Comparison of ENCODE assay signal across 8 mouse cellular contexts in the genomic region with DNA sequence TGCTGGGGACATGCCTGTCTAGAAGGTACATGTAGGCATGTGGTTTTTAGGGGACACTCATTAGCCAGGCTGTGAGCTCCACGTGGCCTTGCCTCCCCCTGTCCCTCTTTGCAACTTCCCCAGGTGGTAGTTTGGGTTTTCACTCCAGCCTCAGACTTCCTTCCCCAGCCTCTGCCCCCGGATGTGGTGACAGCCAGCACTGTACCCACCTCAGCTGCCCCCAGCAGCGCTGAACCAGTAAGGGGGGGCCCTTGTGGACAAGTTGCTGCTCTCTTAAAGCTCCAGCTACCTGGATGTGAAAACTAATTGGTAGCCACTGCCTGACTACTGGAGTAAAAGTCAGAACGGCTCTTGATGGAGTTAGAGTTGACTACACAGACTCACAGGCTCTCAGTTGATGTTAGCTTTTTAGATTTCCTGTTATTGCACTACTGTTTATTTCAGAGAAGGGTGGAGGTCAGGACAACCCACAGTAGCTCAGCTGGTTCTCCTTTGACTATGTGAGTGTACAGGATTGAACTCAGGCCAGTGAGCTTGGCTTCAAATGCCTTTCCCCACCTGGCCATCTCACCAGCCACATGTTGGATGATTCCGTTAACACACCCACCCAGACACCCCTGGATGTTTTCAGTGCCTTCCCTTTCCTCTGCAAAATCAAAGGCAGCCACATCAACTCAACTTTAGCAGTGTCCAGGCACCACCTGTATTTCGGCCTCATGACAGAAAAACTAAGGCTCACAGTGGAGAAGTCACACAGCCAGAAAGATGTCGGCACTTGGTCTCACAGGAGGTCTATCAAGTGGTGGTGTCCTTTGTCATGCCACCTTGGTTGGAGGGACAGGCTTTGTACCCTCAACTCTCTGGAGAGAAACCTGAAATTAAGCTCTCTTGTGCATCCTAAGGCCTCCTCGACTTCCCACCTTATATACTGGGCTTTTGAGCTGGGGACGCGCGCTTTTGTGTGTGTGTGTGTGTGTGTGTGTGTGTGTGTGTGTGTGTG. TPM values are rescaled to one million over a fixed set of nuclear protein-coding genes. Genes with fewer than 3 reads are reported as not detected.
DNase-seq lines count a peak whose midpoint lies in the region; ATAC-seq and TF ChIP-seq lines count a peak whose summit lies in the region.

No protein-coding gene starts in this region.

- H3K9ac ChIP-seq in hindbrain, embryonic 16.5 days (ENCODE audit: low read depth, low read length): peak overlapping the region; percentile 58; the same call in 1 of the 2 replicates

- H3K27me3 ChIP-seq in G1E (ENCODE audit: insufficient read depth, low read length): no peaks in the 10 kb centered on the region
- H3K27me3 ChIP-seq in embryonic facial prominence, embryonic 10.5 days (replicated peaks; ENCODE audit: low read depth, poor library complexity, severe bottlenecking): no peaks in the 10 kb centered on the region
- H3K27me3 ChIP-seq in hindbrain, embryonic 16.5 days (replicated peaks; ENCODE audit: control insufficient read depth, insufficient read depth, low read length): no peaks in the 10 kb centered on the region

- H3K4me1 ChIP-seq in G1E (ENCODE audit: insufficient read depth, low read depth, low read length): peaks cover 64% of the 10 kb centered on the region
- peaks cover 53% of the 10 kb centered on the region for H3K4me1 ChIP-seq in embryonic facial prominence, embryonic 10.5 days
- H3K4me1 ChIP-seq in hindbrain, embryonic 16.5 days (ENCODE audit: control insufficient read depth, insufficient read depth, low read depth, low read length): peaks cover 21% of the 10 kb centered on the region

- TF ChIP-seq CTCF in G1E (IDR thresholded peaks at IDR 0.05; ENCODE audit: low read depth, low read length): no peak

- H3K27ac ChIP-seq in embryonic facial prominence, embryonic 10.5 days (replicated peaks): peak overlapping the region; percentile 85
- H3K27ac ChIP-seq in hindbrain, embryonic 16.5 days (ENCODE audit: low read depth, low read length): peak overlapping the region; percentile 75

- H3K36me3 ChIP-seq in G1E (replicated peaks): peaks cover 69% of the 10 kb centered on the region
- H3K36me3 ChIP-seq in embryonic facial prominence, embryonic 10.5 days (replicated peaks): peaks cover 57% of the 10 kb centered on the region
- peaks cover 34% of the 10 kb centered on the region for H3K36me3 ChIP-seq in hindbrain, embryonic 16.5 days (ENCODE audit: control insufficient read depth, insufficient read depth, low read length)

- ATAC-seq in G1E (ENCODE audit: extremely low read depth, insufficient number of reproducible peaks, low FRiP score, poor library complexity, severe bottlenecking): no peak
- no peak for ATAC-seq in hindbrain, embryonic 16.5 days

- DNase-seq in G1E (ENCODE audit: low spot score): no peak
- no peak for DNase-seq in embryonic facial prominence, embryonic 10.5 days (ENCODE audit: low spot score)
- DNase-seq in lung, postnatal 14 days: peak; percentile 36
- DNase-seq in spleen, postnatal 10 days (ENCODE audit: low spot score in 2 of 2): peak; percentile 46 to 73
- no peak for DNase-seq in adrenal gland, postnatal 4 days (ENCODE audit: low spot score in 2 of 2)
- DNase-seq in layer of hippocampus, postnatal 10 days (ENCODE audit: low spot score in 2 of 2): no peak
- no peak for DNase-seq in left cerebral cortex, adult 18-20 months (ENCODE audit: low spot score in 2 of 2)

- H3K4me2 ChIP-seq in hindbrain, embryonic 16.5 days (ENCODE audit: low read length): peak overlapping the region; percentile 72

- H3K4me3 ChIP-seq in G1E (ENCODE audit: low read depth, low read length): peak overlapping the region; percentile 76; the same call in 1 of the 2 replicates
- H3K4me3 ChIP-seq in embryonic facial prominence, embryonic 10.5 days: peak overlapping the region; percentile 72
- H3K4me3 ChIP-seq in hindbrain, embryonic 16.5 days (ENCODE audit: low read length): peak overlapping the region; percentile 65; the same call in 1 of the 2 replicates

- no peaks in the 10 kb centered on the region for H3K9me3 ChIP-seq in G1E (replicated peaks)
- H3K9me3 ChIP-seq in embryonic facial prominence, embryonic 10.5 days: no peaks in the 10 kb centered on the region
- no peaks in the 10 kb centered on the region for H3K9me3 ChIP-seq in hindbrain, embryonic 16.5 days (ENCODE audit: control insufficient read depth, low read length)

- 52% methylated on average over 11 of the region's 11 CpGs for WGBS in embryonic facial prominence, embryonic 10.5 days
- WGBS in hindbrain, embryonic 16.5 days: 38% methylated on average over 11 of the region's 11 CpGs

RNA-seq across cellular contexts. Expression of a gene that starts 0.8 kb away (rescaled TPM):
- total RNA-seq in G1E (2014; fragmentation: Nextera tagmentation) (23.6 and 28.7 TPM in 2 replicates), G1E (2017) (3.9 and 4.4 TPM in 2 replicates)
- polyA plus RNA-seq in G1E (2012): 13.6 and 22.4 TPM in 2 replicates
- polyA plus RNA-seq in embryonic facial prominence, embryonic 10.5 days (2016; fragmentation: Nextera tagmentation; extraction: Ambion mirVana): 12.9 and 13.1 TPM in 2 replicates
- 5.2 and 6.5 TPM in 2 replicates for polyA plus RNA-seq in hindbrain, embryonic 16.5 days (2015; fragmentation: Nextera tagmentation; extraction: Ambion mirVana)
- 10 to 100 TPM; 22.0 to 22.2 TPM for total RNA-seq in adrenal gland, postnatal 4 days (2021)
- 1 to 10 TPM; 7.5 to 9.9 TPM for total RNA-seq in layer of hippocampus, postnatal 10 days (2021)
- 1 to 10 TPM; 5.6 to 7.8 TPM for total RNA-seq in left cerebral cortex, adult 18-20 months (2021)

RNA-seq across cellular contexts. Expression of a gene that starts 25.3 kb away (rescaled TPM):
- 12.3 and 18.0 TPM in 2 replicates for total RNA-seq in G1E (2014; fragmentation: Nextera tagmentation)
- 10.5 and 11.3 TPM in 2 replicates for total RNA-seq in G1E (2017)
- polyA plus RNA-seq in G1E (2012): 30.6 and 32.9 TPM in 2 replicates
- polyA plus RNA-seq in embryonic facial prominence, embryonic 10.5 days (2016; fragmentation: Nextera tagmentation; extraction: Ambion mirVana): 26.1 and 28.5 TPM in 2 replicates
- polyA plus RNA-seq in hindbrain, embryonic 16.5 days (2015; fragmentation: Nextera tagmentation; extraction: Ambion mirVana): 46.9 and 48.4 TPM in 2 replicates
- total RNA-seq in adrenal gland, postnatal 4 days (2021): 10 to 100 TPM; 26.3 to 29.0 TPM
- 10 to 100 TPM; 42.2 to 45.0 TPM for total RNA-seq in layer of hippocampus, postnatal 10 days (2021)
- 10 to 100 TPM; 51.3 to 56.2 TPM for total RNA-seq in left cerebral cortex, adult 18-20 months (2021)

RNA-seq across cellular contexts. Expression of a gene that starts 26.2 kb away (rescaled TPM):
- 40.3 and 67.7 TPM in 2 replicates for total RNA-seq in G1E (2014; fragmentation: Nextera tagmentation)
- total RNA-seq in G1E (2017): 33.8 and 38.9 TPM in 2 replicates
- polyA plus RNA-seq in G1E (2012): 62.4 and 64.4 TPM in 2 replicates
- 129 and 131 TPM in 2 replicates for polyA plus RNA-seq in embryonic facial prominence, embryonic 10.5 days (2016; fragmentation: Nextera tagmentation; extraction: Ambion mirVana)
- polyA plus RNA-seq in hindbrain, embryonic 16.5 days (2015; fragmentation: Nextera tagmentation; extraction: Ambion mirVana): 159 and 170 TPM in 2 replicates
- 100 to 1,000 TPM in 1 of 2 experiments, 10 to 100 TPM in 1; 96.9 to 106 TPM for total RNA-seq in adrenal gland, postnatal 4 days (2021)
- total RNA-seq in layer of hippocampus, postnatal 10 days (2021): 100 to 1,000 TPM; 260 to 286 TPM
- 100 to 1,000 TPM; 258 to 281 TPM for total RNA-seq in left cerebral cortex, adult 18-20 months (2021)

RNA-seq across cellular contexts. Expression of a gene that starts 33.3 kb away (rescaled TPM):
- total RNA-seq in G1E (2014; fragmentation: Nextera tagmentation) (0.30 TPM in 1 of 2 replicates, not detected in the other), G1E (2017) (0.05 and 0.12 TPM in 2 replicates)
- 0.28 and 0.30 TPM in 2 replicates for polyA plus RNA-seq in G1E (2012)
- polyA plus RNA-seq in embryonic facial prominence, embryonic 10.5 days (2016; fragmentation: Nextera tagmentation; extraction: Ambion mirVana): 5.5 and 6.0 TPM in 2 replicates
- 2.9 and 3.5 TPM in 2 replicates for polyA plus RNA-seq in hindbrain, embryonic 16.5 days (2015; fragmentation: Nextera tagmentation; extraction: Ambion mirVana)
- total RNA-seq in adrenal gland, postnatal 4 days (2021): 10 to 100 TPM; 12.7 to 13.7 TPM
- total RNA-seq in layer of hippocampus, postnatal 10 days (2021): 10 to 100 TPM; 95.0 to 96.3 TPM
- total RNA-seq in left cerebral cortex, adult 18-20 months (2021): 100 to 1,000 TPM; 186 to 201 TPM

RNA-seq across cellular contexts. Expression of a gene that starts 49.7 kb away (rescaled TPM):
- total RNA-seq in G1E (2014; fragmentation: Nextera tagmentation) (not detected in 2 replicates), G1E (2017) (0.23 TPM in 1 of 2 replicates, not detected in the other)
- not detected in 2 replicates for polyA plus RNA-seq in G1E (2012)
- polyA plus RNA-seq in embryonic facial prominence, embryonic 10.5 days (2016; fragmentation: Nextera tagmentation; extraction: Ambion mirVana): 14.7 and 20.3 TPM in 2 replicates
- 1.5 and 1.6 TPM in 2 replicates for polyA plus RNA-seq in hindbrain, embryonic 16.5 days (2015; fragmentation: Nextera tagmentation; extraction: Ambion mirVana)
- total RNA-seq in adrenal gland, postnatal 4 days (2021): 1 to 10 TPM; 2.4 to 4.0 TPM
- total RNA-seq in layer of hippocampus, postnatal 10 days (2021): 1 to 10 TPM in 1 of 2 experiments, under 1 TPM in 1; 0.94 to 1.3 TPM
- 1 to 10 TPM; 2.9 to 3.4 TPM for total RNA-seq in left cerebral cortex, adult 18-20 months (2021)

Comparison
In these comparisons a context has a peak if more than half of its experiments do, and no peak if none do; other contexts are left out.
1. DNase-seq: peak in lung, postnatal 14 days (single experiment) and spleen, postnatal 10 days (2 of 2); none in G1E (single experiment), embryonic facial prominence, embryonic 10.5 days (single experiment), adrenal gland, postnatal 4 days (0 of 2), layer of hippocampus, postnatal 10 days (0 of 2) and left cerebral cortex, adult 18-20 months (0 of 2).
2. Peak in every context shown above with its lines, with median percentiles within 50 percentile points of each other: H3K4me3 ChIP-seq.